Mouse (Mus musculus) forebrain, embryonic 10.5 days (tissue): ENCODE data around the gene Nol3. TPM values are rescaled to one million over a fixed set of nuclear protein-coding genes. Genes with fewer than 3 reads are reported as not detected.
A peak's percentile ranks its signal among the peaks of the same experiment; 100 is the strongest.
"Not testable (repeated sequence)": the region's sequence is repeated elsewhere in the genome, so short reads cannot be mapped to it uniquely, and the experiment has no call there.

Experiments
- DNase-seq: peaks from one replicate; pipeline ENCODE4 v3.0.0-alpha.2; 2017; ENCODE audit warnings: low spot score; ENCODE audit errors: extremely low spot score
- H3K27ac ChIP-seq: fragments of 300-500 bp; sonication (generic); 2 replicates; pipeline ENCODE4 v1.5.1; 2016; ENCODE audit warnings: mild to moderate bottlenecking
- H3K27me3 ChIP-seq: fragments of 300-500 bp; sonication (generic); 2 replicates; pipeline ENCODE4 v1.6.1; 2016; ENCODE audit warnings: mild to moderate bottlenecking; ENCODE audit not compliant: poor library complexity, severe bottlenecking
- H3K36me3 ChIP-seq: fragments of 300-500 bp; sonication (generic); replicated peaks from 2 replicates; pipeline ENCODE4 v1.6.1; 2016; ENCODE audit warnings: mild to moderate bottlenecking, moderate library complexity
- H3K4me1 ChIP-seq: fragments of 300-500 bp; sonication (generic); 2 replicates; pipeline ENCODE4 v1.6.1; 2016
- H3K4me3 ChIP-seq: fragments of 300-500 bp; sonication (generic); 2 replicates; pipeline ENCODE4 v1.5.1; 2016; ENCODE audit warnings: mild to moderate bottlenecking, moderate library complexity
- H3K9me3 ChIP-seq: fragments of 300-500 bp; sonication (generic); 2 replicates; pipeline ENCODE4 v1.6.1; 2016; ENCODE audit warnings: mild to moderate bottlenecking, moderate library complexity
- WGBS: fragments of 180-500 bp; shearing (Covaris S2); methylation state at CpG from one replicate; pipeline ENCODE4 v1.1.7; 2016; 5-methylcytosine and 5-hydroxymethylcytosine counted together
- polyA plus RNA-seq: library from polyadenylated mRNA; unstranded; fragments of >200 nt; fragmentation: Nextera tagmentation; extraction: Ambion mirVana; gene quantifications from 2 replicates; pipeline ENCODE4 v1.2.1, GENCODE M21; 2016

Nol3 gene
- polyA plus RNA-seq, result 0.57 and 0.99 TPM in 2 replicates

- no peak for DNase-seq
- Histone ChIP-seq H3K4me1 (peaks cover 39% of the 10 kb centered on the region), H3K36me3 (no peaks in the 10 kb centered on the region; the same call in 1 of the 2 replicates), H3K9me3 (no peaks in the 10 kb centered on the region), H3K27ac (peak within 1 kb of the TSS; percentile 44; the same call in 1 of the 2 replicates), H3K4me3 (peak within 1 kb of the TSS; percentile 55), H3K27me3 (peaks cover 100% of the 10 kb centered on the region)
- 4% methylated on average over 10 of the region's 10 CpGs for WGBS
Observed at GRCm38 (mm10) chr8:105275840-105276239, at the start of gene Nol3. Gene Nol3, plus strand, starts transcription at chr8:105276140.

DNA sequence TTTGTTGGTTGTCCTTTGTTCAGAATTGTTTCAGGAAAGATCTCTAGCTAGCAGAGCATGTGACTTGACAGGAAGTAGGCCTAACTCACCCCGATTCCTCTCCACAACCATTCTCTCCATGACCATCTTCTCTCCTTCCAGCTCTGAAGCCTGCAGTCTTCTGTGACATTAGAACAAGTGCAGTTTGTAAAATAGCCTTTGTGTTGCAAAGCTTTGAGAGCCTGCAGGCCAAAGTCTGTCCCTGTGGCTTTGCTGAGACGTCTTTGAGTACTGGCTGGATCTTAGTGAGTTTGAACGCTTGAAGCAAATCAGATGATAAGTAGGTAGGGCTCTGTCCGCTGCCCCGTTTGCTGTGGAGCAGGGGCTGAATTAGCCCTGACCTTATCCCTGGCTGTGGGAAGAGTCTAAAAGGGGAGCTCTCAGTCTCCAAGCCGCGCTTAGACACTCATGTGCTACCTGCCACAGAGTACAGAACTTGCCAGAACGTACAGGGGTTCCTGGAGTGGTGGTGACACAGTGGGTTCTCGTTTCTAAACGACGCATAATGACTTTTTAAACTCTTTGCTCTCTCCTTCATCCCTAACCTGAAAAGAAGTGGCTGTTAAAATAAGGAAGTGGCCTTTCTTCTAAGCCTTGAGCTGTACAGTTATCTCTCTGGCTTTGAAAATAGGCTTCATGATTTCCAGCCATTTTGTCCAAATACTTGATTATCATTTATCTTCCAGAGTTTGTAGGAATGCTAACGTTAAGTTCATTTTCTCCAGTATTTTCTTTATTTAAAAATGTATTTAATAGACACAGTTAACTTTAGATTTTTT lies 44.2 kb upstream of the Nol3 start:
- H3K27ac ChIP-seq, result no peak overlapping the region
- no peak for DNase-seq
- no peaks in the 10 kb centered on the region for H3K9me3 ChIP-seq
- peaks cover 26% of the 10 kb centered on the region for H3K36me3 ChIP-seq
- WGBS, result 90% methylated on average over 12 of the region's 12 CpGs
- H3K4me1 ChIP-seq, result no peaks in the 10 kb centered on the region
- H3K4me3 ChIP-seq, result no peak overlapping the region
- H3K27me3 ChIP-seq, result no peaks in the 10 kb centered on the region

GRCm38 (mm10) chr8:105232321-105232693 lies 43.6 kb upstream of the Nol3 start:
- not testable (repeated sequence) for H3K9me3 ChIP-seq, H3K4me3 ChIP-seq, H3K4me1 ChIP-seq, DNase-seq, H3K27ac ChIP-seq, H3K27me3 ChIP-seq
- 94% methylated on average over 4 of the region's 4 CpGs for WGBS
- H3K36me3 ChIP-seq, result peaks cover 29% of the 10 kb centered on the region

- 75% methylated on average over 1 of the region's 1 CpGs for WGBS
- Histone ChIP-seq H3K36me3 (peaks cover 29% of the 10 kb centered on the region), H3K9me3 (no peaks in the 10 kb centered on the region), H3K27me3 (no peaks in the 10 kb centered on the region), H3K4me3 (no peak overlapping the region), H3K4me1 (no peaks in the 10 kb centered on the region), H3K27ac (no peak overlapping the region)
- no peak for DNase-seq
Observed at GRCm38 (mm10) chr8:105233126-105233935, 42.6 kb upstream of the Nol3 start.

- H3K27me3 ChIP-seq, result no peaks in the 10 kb centered on the region
- WGBS, result 84% methylated on average over 1 of the region's 1 CpGs
- DNase-seq, result no peak
- H3K4me3 ChIP-seq, result no peak overlapping the region
- H3K27ac ChIP-seq, result no peak overlapping the region
- no peaks in the 10 kb centered on the region for H3K9me3 ChIP-seq
- H3K4me1 ChIP-seq, result no peaks in the 10 kb centered on the region
- peaks cover 48% of the 10 kb centered on the region for H3K36me3 ChIP-seq
Observed at GRCm38 (mm10) chr8:105235206-105235605, 40.7 kb upstream of the Nol3 start.

DNA sequence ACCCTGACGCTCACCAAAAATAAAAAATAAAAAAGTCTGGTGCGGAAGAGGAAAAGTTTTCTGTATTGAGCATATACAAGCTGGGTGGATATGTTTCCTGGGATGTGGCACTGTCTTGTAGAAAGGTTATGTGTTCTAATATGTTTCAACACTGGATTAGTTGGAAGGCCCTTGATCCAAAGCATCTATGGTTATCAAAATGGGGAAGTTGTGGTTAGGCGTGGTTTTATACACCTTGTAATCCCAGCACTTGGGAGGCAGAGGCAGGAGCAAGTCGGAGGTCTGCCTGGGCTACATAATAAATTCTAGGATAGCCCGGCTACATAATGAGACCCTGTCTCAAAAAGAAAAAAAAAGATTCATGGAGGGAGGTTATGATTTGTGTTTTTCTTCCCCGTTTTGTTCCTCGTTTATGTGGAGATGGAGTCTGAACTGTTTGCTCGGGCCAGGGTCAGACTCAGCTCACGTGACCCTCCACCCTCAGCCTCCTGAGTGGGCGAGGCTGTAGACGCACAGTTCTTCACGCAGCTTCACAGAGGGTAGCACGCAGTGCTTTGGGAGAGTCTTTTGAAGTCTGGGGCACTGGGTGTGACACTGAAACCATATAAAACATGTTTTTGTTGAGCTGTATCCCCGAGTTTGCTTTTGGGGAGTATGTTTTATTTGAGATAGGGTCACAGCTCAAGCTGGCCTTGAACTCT lies 38.3 kb upstream of the Nol3 start:
- no peaks in the 10 kb centered on the region for H3K27me3 ChIP-seq
- no peak overlapping the region for H3K27ac ChIP-seq
- H3K9me3 ChIP-seq, result no peaks in the 10 kb centered on the region
- no peaks in the 10 kb centered on the region for H3K4me1 ChIP-seq
- DNase-seq, result no peak
- 92% methylated on average over 14 of the region's 14 CpGs for whole genome bisulfite sequencing
- peaks cover 66% of the 10 kb centered on the region for H3K36me3 ChIP-seq
- no peak overlapping the region for H3K4me3 ChIP-seq

DNA sequence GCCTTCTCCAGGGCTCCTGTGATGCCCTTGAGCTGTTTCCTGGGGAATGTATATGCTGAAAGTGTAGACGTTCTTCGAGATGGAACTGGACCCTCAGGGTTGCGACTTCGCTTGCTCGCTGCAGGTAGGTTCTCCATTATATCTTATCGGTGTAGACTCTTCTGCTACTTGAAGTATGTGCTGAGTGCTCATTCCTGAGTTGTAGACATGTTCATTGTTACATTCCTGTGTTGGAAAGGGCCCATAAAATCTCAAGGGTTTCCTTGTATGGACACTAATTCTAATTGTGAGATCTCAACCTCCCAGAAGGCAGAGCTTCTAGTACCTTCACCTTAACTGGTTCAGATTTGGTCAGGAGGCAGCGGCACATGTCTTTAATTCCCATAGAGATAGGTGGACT lies 34.9 kb upstream of the Nol3 start:
- Histone ChIP-seq H3K27me3 (no peaks in the 10 kb centered on the region), H3K36me3 (peaks cover 62% of the 10 kb centered on the region), H3K4me1 (no peaks in the 10 kb centered on the region), H3K9me3 (no peaks in the 10 kb centered on the region), H3K27ac (no peak overlapping the region), H3K4me3 (no peak overlapping the region)
- DNase-seq, result no peak
- WGBS, result 97% methylated on average over 7 of the region's 7 CpGs

DNA sequence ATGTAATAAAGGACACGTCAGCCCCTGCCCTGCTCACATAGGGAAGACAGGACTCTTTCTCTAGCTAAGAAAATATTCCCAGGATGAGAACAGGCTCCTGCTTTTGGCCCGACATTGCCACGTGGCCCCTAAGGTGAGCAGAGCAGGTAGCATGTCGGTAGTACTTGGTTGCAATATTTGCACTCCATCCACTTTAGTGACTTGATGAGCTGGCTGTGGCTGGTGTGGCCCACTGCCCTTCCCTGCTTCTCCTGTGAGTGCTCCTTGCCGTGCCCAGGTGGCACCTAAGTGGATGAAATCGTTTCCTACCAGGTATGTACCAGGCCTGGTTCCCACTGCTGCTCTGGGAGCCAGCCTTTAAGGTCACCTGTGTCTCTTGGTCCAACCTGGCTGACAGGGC lies 24.0 kb upstream of the Nol3 start:
- peaks cover 33% of the 10 kb centered on the region for H3K27me3 ChIP-seq
- WGBS, result 93% methylated on average over 6 of the region's 6 CpGs
- no peak overlapping the region for H3K27ac ChIP-seq
- H3K9me3 ChIP-seq, result no peaks in the 10 kb centered on the region
- H3K4me3 ChIP-seq, result no peak overlapping the region
- H3K4me1 ChIP-seq, result peaks cover 21% of the 10 kb centered on the region
- no peak for DNase-seq
- H3K36me3 ChIP-seq, result peaks cover 65% of the 10 kb centered on the region

DNA sequence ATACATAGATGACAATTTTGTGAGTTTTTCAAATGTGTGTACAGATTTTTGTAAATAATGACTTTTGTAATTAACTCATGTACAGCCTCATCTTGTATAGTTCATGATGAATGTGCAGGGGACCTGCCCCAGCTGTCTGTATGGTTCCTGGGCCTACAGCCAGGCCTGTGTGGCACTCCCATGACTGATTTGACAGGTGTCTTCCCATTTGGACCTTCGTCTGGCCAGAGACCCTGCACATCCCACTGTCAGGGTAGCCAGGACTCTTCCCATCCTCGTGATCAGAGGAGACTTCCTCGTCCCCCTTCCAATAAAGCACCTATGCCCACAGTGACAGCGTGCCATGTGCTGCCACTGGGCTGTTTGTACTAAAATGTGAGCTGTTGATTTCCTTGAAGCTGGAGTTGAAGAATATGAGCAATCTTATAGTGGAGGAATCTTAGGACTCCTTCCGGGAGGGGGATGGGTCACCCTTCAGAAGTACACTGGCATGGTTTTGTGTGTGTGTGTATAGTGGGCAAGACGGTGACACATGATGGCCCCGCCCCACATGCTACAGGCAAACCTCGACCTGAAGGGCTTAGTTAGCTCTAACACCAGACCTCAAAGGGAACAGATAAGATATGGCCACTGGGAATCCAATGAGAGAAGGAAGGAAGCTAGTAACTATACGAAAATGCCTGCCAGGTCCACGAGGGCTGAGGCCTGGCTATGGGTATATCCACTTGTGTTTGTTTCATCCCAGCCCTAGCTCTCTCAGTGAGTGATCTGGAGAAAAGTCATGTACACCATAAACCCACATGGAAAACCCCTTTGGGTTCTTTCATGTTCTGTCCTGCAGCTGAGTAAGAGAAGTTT lies 23.0 kb upstream of the Nol3 start:
- peaks cover 55% of the 10 kb centered on the region for H3K36me3 ChIP-seq

DNA sequence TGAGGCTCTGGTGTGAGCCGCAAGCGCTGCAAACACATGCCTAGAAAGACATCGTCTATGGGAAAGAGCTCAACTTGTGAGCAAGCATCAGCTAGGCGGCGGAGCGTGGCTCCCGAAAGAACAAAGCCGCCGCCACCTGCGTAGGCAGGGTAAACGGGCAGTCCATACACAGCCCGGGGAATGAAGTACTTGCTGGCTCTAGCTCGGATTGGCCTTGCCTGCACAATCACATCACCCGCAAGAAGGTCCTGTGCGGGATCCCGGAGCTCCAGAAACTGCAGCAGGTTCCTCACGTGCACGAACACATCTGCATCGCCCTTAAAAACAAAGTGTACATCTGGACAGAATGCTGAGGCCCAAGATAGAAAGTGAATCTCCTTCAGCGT lies 22.2 kb upstream of the Nol3 start:
- Histone ChIP-seq H3K9me3 (no peaks in the 10 kb centered on the region), H3K4me3 (peak overlapping the region; percentile 73), H3K27me3 (peaks cover 51% of the 10 kb centered on the region), H3K36me3 (peaks cover 46% of the 10 kb centered on the region), H3K27ac (peak overlapping the region; percentile 82; the same call in 1 of the 2 replicates), H3K4me1 (peaks cover 25% of the 10 kb centered on the region)
- DNase-seq, result no peak
- WGBS, result 35% methylated on average over 20 of the region's 20 CpGs

More for the DNA sequence above, 23.0 kb upstream of the Nol3 start:
- no peak for DNase-seq
- Histone ChIP-seq H3K27me3 (peaks cover 42% of the 10 kb centered on the region), H3K4me1 (peaks cover 21% of the 10 kb centered on the region), H3K4me3 (no peak overlapping the region), H3K9me3 (no peaks in the 10 kb centered on the region), H3K27ac (no peak overlapping the region)
- 90% methylated on average over 10 of the region's 10 CpGs for WGBS

DNA sequence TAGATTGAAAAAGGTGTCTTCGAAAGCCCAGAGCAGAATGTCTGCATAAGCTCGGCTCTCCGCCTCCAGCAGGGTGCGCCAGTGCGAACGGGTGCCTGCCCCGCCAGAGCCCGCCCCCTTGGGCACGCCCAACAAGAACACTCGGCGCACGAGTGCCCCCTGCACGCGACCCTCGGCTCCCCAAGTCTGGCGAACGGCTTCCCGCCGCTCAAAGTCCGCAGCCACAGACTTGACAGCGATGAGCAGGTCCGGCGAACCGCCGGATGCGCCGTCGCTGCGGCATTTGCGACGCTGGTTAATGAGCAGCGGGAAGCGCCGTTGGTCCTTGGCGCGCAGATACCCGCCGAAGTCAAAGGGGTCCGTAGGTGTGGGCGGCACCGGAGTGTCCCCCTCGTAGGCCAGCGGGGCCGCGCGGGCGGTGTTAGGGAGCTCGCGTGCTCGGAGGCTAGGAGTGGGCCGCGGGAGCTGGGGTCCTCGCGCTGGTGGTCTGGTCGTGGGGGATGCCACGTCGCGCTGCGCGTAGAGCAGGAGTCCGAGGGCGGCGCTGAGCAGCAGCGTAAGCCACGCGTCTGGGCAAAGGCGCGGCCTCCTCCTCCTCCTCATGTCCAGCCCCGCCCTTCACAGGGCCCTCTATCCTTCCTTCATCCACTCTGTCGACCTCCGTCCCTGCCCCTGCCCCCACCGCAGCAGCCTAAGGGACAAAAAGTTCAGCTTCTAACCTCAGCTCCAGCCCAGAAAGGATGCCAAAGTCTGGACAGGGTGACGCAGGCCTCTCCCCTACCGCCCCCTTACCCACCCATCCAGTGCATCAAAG lies 21.6 kb upstream of the Nol3 start:
- Histone ChIP-seq H3K27me3 (peaks cover 57% of the 10 kb centered on the region), H3K9me3 (no peaks in the 10 kb centered on the region), H3K4me3 (peak overlapping the region; percentile 73), H3K36me3 (peaks cover 40% of the 10 kb centered on the region), H3K4me1 (peaks cover 31% of the 10 kb centered on the region), H3K27ac (peak overlapping the region; percentile 82)
- DNase-seq, result peak; percentile 87
- WGBS, result under 1% methylated on average over 74 of the region's 74 CpGs
